Mouse (Mus musculus) adrenal gland, adult 2 months (tissue): ENCODE data around the gene Dcps. TPM values are rescaled to one million over a fixed set of nuclear protein-coding genes. Genes with fewer than 3 reads are reported as not detected.

Source experiments
- DNase-seq: peaks from one replicate; pipeline ENCODE4 v3.0.0; 2021
- polyA plus RNA-seq: library from polyadenylated mRNA; depleted of rRNA; stranded (reverse); fragments of >200 nt; gene quantifications from 2 replicates; pipeline ENCODE4 v1.2.3, GENCODE M21; 2012
- total RNA-seq, 2 experiments: library from RNA; stranded (reverse); gene quantifications; 2 replicates each; pipeline ENCODE4 v1.2.3; 2021

The Dcps gene
- total and polyA plus RNA-seq, 3 experiments, result 18.3 to 26.8 (median 22.2) TPM

DNA sequence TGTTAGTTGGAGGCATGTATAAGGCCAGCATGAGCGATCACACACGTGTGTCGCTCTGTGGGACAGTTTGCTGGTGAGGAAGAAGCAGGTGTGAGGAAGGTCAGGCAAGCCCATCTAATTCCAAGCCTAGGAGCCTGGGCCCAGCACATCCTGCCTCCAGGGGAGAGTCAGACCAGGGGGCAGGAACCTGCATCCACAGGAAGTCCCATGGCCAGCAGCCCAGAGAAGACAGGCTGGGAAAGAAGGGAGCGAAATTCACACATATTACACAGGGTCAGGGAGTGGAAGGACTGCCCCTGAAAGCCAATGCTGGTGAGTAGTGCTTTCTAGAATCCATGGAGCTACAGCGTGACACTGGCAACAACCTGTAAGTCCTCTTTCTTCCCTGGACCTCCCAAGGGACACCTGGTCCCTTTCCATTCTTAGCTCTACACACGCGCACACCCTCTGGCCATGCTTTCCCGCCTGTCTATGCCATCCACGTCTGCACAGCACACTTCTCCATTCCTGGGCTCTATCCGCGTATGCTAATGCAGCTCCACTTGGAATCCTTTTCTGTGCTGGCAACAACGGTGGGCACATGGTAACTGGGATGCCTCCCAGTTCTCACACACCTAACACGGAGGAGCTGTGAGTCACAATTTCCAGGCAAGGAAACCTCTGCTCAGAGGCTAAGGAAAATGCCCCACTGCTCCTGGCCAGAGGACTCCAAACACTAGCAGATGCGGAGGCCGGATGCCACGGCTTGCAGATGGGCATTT is 44.0 kb downstream of the Dcps start:
- DNase-seq, result peak; percentile 40

DNA sequence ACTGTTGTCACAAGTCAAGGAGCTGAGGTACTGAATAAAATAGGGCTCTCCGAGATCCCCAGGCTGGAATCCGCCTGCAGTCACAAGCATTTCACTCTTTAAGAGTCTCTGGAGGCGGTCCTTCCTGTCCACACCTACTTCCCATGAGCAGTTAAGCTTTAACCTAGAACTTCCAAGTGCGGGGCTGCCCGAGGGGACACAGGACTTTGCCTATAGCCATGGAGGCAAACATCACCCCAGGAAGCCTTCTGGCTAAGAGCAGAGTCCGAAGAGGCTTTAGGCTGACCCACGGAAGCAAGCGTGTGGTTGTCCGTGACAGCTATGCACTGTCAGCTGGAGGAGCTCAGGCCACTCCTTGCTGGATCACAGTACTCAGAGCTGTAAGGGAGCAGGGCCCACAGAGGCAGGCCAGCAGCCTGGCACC is 46.9 kb downstream of the Dcps start:
- DNase-seq, result no peak

DNA sequence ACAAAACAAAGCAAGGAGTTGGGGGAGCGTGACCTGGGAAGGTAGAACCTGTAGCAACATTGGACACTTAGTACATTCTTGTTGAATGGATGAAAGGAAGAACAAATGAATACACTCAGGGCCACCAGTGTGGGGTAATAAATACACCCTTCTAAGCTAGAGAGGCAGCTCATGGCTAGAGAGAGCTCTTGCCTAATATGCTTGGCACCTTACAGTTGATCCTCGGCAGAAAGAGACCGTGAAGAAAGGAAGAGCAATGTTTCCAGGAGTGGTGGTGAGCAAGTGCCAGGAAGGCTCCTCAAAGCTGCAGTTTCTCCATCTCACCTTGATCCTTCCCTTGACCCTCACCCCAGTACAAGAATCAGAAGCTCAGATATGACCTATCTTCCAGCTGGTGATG is 47.3 kb downstream of the Dcps start:
- DNase-seq, result no peak

DNA sequence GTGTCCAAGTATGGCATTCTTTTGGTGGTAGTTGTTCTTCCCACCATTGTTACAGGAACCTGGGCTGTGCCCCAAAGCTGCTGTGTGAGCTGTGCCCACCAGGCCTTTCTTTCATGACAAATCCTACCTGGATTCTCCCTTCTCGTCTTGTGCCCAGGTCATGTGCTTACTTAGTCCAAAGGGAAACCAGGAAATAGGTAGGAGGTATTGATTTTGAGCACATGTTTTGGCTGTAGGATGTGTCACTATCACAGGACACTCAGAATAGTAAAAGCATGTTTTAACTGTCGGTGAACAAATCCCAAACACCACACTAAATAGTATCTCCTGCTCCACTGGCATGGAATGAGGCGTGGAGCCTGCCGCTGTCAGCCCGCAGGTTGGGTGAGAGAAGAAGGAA is 48.3 kb downstream of the Dcps start:
- DNase-seq, result no peak

DNA sequence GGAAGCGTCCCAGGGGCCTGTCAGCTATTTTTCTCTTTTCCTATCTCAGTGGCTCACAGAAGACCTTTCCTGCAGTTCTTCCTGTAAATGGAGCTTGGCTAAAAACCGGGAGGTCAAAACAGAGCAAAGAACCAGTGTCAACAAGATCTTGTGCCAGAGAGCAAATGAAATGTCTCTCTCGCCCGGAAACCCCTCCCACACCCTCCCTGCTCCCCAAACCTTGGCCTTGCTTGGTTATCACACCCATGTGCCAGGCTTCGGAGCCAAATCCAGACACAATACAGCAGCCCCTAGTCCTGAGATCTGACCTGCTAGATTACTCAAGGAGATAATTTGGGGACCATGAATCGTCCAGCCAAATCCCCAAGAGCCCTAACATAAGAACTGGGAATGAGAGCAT is 48.7 kb downstream of the Dcps start:
- DNase-seq, result peak; percentile 69

DNA sequence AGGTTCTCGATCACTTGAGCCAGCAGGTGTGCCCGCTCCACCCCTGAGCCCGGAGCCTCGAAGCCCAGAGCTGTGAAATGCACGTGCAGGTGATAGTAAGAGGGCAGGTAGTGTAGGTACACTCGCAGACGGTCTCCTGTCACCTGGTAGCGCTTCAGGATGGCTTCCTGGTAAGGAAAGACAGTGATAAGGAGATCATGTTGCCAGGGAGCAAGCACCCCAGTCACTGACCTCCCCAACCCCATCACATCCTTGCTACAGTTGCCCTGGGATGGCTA is 51.2 kb downstream of the Dcps start:
- no peak for DNase-seq

DNA sequence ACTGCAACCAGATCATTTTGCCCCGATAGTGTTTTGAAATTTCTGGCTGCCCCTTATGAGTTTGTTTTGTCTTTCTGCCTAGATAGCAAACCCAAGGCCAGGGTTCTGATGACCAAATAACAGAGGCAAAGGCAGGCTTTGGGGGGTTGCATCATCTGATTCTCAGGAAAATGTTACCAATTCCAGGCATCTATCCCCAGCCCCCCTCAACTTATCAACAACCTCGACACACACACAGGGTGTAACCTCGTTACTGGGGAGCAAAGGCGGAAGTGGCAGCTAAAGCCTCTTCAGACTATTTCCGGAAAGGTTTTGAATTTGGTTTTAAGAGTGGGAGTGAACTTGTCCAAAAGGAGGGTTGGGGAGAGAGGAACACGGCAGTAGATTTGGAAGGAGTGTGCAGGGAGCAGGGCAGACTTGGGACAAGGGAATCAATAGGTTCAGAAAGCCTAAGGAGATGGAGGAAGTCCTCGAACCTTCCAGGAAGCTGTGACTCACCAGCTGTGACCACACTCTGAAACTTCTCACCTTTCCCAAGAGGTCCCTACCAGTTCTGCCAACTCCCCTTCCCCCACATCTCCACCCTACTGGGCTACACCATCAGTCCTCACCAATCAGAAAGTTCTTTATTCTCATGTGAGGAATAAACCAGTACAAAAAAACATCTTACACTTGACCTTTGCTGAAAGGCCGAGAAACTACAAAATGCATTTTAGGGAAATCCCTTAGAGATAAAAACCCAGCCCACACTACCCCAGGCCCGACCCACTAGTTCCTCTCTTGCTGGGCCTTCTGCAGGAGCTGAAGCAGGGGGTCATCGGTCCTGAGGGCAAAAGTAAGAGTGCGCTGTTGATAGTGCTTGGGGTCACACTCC is 51.8 kb downstream of the Dcps start:
- peak; percentile 69 for DNase-seq

DNA sequence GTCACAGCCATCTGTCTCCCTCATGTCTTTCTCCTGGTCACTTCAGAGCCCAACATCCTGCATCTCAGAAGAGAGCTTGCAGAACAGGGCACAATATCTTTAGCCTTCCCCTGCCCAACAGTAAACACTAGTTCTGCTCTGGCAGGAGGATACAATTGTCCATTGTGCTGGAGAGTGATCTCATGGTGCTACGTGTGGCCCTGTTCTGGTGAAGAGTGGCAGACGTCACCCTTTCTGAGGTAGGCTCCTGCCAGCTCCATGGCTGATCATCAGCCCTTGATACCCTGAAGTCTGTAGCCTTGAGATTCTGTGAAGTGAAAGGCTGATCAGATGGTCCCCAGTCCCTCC is 52.4 kb downstream of the Dcps start:
- DNase-seq, result no peak

DNA sequence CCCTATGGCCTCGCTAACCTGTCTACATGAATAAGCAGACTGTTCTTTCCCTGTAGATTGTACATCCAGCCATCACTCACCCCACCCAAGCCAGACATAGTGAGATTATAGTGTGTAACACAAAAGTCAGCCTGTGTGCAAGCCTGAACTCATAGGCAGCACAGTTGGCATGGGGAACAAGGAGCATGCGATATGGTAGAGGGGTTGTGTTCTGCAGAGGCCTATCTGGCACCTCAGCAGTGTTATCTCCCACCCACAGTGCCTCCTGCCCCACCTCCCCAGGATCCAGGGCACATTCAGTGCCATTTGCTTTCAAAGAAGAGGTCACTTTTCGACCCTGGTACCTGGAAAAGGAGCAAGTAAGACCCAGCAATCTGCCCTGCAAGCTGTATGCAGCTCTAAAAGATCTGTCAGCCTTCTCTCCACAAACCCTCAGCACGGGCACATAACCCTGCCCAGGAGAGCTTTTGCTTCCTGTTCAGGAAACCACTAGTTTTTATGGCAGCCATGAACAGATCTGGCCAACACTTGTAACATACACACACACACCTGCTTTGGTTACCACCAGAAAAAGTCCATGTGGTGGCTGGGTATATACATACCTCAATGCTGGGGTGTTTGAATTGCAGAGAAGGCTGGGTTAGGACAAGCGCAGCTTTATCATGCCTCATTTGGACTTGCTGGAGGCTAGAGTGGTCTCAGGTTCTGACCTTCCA is 53.2 kb downstream of the Dcps start:
- no peak for DNase-seq

DNA sequence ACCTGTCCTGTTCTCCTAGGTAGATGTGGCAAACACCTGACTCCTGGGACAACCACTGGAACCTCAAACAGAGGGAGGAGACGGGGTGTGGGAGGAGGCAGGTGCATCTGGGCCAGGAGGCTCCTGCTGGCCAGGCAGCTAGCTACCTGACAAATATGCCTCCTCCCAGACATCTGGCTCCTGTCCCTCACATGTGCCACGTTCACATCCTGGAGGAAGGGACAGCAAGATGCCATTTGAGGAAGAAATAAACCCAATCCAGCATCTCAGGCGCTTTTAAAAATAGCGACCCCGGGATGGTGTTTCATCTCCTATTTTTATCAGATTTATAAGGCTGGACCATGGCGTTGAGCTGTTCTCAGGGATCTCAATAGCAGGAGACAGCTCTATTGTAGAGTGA is 56.7 kb downstream of the Dcps start, which contains the start of gene St3gal4:
TSS of gene St3gal4 (minus strand) at position 101 of the 400 bp plus-strand sequence.
- DNase-seq, result no peak

DNA sequence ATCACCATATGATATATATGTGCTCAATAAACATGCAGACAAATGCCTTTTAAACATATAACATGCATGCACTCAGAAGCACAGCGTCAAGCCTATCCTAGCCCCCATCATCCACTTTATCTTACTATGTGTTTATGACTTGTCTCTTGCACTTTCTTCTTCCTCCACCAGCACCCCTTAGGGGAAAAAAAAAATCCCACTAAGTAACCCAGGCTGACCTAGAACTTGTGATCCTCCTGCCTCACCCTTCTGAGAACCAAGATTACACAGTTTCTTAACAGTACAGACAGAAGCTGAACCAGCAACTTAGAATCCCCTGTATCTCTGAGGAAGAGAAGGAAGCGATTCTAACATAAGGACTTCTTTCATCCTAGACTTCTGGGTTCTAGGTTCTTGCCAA is 57.3 kb downstream of the Dcps start:
- DNase-seq, result no peak

DNA sequence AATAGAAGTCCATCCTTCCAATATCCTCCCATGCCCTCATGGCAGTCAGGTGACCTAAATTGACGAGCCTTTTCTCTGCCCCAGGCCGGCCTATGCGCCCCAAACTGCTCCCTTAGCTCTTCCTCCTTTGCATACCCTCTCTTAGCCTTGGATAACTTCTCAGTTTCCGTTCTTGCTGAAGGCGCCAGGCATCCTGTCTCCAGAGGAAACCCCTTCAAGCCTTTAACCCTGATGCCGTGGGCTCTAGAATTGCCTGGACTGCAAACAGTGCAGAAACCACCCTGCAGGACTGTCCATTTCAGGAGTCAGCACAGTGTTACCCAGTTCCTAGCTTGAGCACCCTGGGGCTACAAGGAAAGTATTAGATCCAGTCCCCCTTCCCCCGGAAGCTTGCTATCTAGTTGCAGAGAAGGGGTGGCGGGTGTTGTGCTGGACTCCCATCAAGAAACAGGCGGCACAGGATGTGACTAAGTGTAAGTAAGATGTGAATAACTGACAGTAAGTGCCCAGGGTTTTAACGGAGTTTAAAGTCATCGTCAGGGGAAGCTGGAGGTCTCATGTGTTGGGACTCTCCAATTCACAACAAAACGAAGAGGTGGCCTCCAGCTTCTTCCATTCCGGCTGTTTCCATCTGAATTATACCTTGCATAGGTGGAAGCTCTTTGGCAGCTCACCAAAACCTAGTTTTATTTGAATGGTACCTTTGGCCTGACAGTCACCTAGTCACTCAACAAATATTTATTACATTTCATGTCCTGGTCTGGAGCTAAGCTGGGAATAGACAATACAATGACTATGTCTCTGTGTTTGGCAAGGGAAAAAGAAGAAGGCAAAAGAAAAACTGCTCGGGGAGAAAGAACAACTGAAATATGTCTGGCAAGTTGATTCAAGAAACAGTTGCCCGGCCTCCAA is 58.2 kb downstream of the Dcps start:
- peak; percentile 73 for DNase-seq

DNA sequence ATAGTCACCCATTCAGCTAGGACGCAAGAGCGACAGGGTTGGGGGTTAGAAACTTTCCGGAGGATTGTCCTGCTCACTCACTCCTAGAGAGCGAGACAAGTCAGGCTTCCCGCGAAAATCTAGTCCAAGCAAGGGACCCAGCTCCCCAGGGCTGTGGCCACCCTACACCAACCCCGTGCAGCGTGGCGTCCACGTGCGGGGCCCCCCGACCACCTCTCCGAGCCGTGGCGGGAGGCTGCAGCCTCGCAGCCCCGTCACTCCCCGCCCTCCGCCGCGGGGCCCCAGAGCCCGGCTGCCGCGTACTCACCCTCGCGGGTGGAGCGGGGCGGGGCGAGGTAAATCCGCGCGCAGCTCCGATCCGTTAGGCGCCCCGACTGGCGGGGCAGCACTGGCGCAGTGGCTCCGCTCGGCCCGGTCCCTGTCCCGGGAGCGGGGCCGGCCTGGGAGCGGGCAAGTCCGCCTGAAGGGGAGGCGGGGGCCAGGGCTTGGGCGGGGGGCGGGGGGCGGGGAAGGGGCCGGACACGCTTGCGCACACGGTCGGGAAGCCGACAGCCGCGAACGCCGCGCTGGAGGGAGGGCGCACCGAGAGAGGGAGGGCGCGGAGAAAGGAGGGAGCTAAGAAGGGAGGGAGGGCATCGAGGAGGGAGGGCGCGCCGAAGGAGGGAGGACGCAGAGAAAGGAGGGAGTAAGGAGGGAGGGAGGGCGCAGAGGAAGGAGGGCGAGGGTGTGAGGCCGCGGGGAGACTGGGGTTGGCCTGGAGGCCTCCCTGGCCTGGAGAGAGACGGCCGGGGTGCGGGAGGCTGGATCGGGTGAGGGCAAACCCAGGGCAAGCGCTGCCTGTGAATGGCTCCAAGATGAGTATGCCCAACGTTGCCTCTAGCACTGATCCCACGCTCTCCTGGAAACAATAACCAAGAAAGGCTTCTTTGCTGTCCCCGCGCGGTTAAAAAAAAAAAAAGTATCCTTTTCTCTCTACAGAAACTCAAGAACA is 59.2 kb downstream of the Dcps start:
- DNase-seq, result peak; percentile 93

DNA sequence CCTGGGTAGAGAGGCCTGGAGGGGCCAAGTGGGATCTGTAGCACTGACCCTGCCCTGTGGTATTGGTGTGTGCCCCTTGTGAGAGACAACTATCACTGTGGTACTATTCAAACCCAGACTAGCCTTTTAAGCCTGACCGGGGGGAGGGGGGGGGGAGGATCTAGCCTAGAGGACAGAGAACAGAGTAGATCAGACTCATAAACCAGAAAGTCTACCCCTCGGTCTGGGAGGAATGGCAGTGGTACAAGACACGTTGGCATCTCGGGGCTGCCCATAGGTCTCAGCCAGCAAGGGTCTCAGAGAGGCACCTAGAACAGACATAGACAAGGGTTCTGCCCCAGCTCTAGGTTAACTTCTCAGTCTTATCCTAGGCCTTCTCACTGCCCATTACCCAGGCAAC is 60.1 kb downstream of the Dcps start:
- DNase-seq, result no peak

DNA sequence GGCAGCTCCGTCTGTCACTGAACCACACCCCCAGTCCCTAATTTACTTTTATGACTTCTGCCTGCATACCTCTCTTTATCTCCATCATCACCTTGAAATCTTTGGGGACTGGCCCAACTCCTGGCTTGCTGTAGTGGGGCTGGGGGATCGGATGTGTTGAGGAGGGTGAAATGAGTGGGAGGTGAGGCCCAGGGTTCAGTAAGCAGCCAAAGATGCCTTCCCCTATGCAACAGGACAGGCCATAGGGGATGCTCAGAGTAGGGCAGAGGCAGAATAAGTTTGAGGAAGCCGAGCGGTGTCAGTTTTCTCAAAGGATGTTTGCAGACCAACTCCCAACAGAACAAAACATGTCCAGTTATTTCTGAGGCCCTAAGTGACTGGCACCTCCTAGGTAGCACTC is 60.6 kb downstream of the Dcps start:
- no peak for DNase-seq

DNA sequence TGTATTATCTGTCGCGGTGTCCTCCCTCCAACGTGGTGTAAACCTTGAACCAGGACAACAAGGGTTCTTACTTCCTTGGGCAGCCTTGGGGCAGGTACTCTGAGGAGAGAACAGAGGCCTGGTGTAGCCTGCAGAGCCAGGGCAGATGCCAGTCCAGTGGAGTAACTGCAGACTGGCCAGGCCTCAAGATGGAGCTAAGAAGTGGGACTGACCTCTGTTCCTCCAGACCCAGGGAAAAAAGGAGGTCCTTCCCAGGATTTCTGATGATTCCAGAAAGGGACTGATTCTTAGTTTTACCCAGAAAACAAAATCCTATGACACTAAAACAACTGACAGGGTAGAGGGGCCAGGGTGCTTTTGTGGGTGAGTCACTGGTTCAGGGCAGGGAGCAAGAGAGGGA is 61.6 kb downstream of the Dcps start:
- no peak for DNase-seq

DNA sequence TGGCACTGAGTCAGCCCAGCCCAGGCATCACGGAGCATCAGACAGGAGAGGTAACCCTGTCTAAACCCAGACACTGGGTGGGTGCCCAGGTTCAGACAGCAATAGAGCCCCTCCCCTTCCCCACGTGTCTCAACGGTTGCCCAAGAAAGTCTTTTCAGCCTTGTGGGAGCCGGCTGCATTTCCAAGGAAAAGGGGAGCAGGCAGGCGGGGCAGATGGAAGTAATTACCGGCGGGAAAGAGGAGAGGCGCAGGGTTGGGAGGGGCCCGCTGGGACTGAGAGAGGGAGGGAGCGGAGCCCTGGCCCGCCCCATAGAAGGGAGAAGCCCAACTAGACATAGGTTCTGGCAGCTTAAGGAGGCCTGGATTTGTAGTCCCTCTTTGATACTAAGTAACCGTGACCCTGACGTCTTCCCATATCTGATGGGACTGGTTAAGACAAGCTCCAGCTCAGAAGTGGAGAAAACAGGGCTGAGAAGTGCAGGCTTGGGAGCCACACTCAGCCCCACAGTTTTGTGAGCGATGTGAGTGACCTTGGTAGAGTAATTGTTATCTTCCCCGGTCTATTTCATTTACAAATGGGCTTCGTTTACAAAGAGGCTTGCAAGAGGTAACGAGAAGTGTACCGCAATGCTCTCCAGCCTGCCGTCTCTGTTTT is 63.8 kb downstream of the Dcps start:
- DNase-seq, result peak; percentile 64

DNA sequence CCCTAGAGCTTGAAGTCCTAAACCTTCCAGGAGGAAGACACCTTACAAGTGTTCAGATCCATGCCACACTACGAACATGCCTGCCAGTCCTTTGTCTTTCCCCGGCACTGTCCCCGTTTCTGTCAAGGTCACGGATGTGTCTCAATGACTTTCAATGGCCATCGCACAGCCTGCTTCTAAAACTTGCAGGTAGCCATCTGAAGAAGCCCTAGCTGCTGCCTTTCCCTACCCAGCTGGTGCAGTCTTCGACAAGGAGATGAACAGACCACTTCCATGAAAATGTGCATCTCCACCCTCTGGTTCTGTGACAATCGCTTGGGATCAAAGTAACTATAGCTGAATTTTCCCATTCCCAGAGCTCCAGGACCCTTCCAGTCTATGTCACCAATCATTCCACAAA is 64.4 kb downstream of the Dcps start:
- no peak for DNase-seq

DNA sequence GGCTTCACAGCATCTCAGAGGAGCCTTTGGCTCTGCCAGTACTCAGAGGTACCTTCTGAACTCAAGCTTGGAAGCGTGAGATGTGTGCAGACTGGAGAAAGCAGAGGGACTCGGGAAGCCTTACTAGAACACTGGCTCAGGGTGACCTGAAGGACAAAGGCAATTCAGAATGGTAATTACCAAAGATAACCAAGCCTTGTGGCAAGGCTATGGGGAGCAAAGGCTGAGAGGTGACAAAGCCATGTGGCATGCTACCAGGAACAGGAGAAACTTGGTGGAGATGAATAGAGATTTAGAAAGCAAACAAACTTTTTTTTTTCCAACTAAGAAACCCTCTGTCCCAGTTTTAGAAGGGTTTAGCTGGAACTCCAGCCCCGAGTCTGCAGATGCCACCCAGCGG is 65.3 kb downstream of the Dcps start:
- DNase-seq, result peak; percentile 44

DNA sequence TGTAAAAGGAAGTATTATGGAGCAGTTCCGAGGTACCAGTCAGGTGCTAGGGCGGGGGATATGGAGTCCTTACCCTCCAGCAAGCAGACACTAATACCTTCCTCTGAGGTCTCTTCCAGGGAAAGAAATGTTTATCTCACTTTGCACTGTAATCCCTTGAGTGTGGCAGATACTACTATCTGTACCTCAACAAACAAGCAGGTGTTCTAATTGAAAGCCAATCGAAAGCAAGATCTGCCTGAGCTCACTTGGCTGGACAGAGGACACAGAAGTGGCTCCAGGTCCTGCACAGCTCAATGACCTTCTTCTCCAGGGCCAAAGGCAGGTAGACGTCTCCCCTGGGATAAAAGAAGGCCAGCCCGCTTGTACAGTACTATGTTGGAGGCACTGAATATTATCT is 65.8 kb downstream of the Dcps start:
- no peak for DNase-seq
